Mouse (Mus musculus) c-Kit-positive CD71-negative TER-119-negative erythroid progenitor cells, embryonic 14.5 days (primary cell): ENCODE results near the gene Zkscan5.
"Not testable (repeated sequence)": the region's sequence is repeated elsewhere in the genome, so short reads cannot be mapped to it uniquely, and the experiment has no call there.

ENCODE experiments used
- DNase-seq: peaks from one replicate; pipeline ENCODE4 v3.0.0-alpha.2; 2013; ENCODE audit warnings: low read depth

Zkscan5 gene

GRCm38 (mm10) chr5:145213505-145213904, 9.1 kb downstream of the Zkscan5 start:
- DNase-seq: no peak

DNA sequence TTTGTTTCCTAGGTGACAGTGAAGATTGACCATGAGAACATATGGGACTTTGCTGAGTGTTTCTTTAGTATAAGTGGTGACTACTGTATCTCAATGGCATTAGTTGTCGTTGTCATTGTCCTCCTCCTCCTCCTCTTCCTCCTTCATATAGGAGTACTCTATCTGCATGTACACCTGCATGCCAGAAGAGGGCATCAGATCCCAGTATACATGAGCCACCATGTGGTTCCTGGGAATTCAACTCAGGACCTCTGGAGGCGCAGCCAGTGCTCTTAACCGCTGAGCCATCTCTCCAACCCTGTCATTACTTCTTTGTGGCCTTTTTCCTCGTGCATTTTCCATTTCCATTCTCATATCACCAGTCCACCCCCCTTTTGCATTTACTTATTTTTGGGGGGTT, 10.3 kb downstream of the Zkscan5 start:
- DNase-seq: no peak

GRCm38 (mm10) chr5:145217746-145218145, 13.4 kb downstream of the Zkscan5 start:
- DNase-seq: no peak

DNA sequence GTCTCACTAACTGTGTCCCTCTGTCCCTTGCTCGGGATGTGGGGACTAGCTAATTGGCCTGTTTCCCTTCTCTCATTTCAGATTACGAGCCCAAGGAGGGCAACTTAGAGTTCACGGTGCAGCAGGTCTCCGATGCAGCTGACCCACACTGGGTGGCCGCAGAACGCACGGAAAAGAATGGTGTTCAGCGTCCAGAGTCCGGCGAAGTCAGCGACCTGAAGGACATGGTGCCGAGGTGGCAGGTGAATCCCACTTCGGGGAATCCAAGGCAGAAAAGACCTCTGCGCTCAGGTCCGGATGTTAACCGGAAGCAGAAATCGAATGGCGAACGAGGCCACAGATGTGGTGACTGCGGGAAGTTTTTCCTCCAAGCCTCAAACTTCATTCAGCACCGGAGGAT, 13.8 kb downstream of the Zkscan5 start:
- no peak for DNase-seq

DNA sequence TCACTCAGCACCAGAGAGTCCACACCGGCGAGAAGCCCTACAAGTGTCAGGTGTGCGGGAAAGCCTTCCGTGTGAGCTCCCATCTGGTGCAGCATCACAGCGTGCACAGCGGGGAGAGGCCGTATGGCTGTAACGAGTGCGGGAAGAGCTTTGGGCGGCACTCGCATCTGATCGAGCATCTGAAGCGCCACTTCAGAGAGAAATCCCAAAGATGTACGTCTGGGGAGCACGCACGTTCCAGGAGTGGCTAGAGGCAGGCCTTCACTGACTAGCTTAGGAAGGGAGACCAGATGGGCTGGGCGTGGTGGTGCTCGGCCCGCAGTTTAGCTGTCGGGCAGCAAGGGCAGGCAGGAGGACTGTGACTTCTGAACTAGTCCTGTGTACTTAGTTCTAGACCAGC, 14.3 kb downstream of the Zkscan5 start:
- no peak for DNase-seq

GRCm38 (mm10) chr5:145219981-145220380, 15.6 kb downstream of the Zkscan5 start:
- no peak for DNase-seq

DNA sequence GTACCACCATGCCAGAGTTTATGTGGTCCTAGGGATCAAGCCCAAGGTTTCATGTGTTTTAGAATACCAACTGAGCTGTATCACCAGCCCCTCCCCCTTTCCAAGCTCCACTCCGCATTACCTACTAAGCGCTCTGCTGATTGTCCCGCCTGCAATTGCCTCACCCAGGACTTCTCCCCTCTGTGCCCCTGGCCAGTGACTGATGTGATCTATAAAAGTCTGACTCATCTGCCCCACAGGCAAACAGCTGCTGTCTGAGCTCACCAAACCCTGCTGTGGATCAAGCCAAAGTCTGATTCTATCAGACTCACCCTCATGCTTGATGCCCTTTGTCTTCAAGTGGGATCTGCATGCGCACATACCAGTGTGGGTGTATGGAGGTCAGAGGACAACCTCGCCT, 18.5 kb downstream of the Zkscan5 start:
- DNase-seq: no peak

GRCm38 (mm10) chr5:145223395-145223794, 19.0 kb downstream of the Zkscan5 start:
- DNase-seq: no peak

DNA sequence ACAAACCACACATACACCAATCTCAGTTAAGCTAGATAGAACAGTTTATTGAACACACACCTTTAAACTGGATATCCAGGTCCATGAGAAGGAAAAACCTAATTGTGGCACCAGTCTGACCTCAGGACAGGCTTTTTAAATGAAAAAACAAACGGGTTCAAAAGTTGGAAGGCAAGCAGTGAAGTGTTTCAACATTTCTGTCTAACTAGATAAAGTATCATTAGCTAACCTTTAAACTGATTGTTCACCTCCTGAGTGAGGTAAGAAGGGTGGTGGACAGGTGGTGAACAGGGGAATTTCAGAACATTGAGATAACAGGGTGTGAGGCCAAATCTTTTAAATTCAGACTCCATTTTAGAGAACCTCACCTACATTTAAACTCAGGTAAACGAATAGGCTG, 22.1 kb downstream of the Zkscan5 start:
- no peak for DNase-seq

DNA sequence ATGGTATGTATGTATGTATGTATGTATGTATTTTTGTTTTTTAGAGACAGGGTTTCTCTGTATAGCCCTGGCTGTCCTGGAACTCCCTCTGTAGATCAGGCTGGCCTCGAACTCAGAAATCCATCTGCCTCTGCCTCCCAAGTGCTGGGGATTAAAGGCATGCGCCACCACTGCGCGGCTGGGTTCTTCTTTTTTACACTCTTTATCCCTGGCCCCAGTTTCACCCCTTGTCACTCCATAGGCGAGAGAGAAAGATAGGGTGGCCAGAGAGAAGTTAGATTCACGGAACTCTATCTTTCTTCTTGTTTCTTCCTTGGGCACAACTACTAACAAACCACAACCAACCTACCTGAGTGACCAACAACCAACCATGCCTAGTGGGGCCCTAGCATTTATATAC, 24.9 kb downstream of the Zkscan5 start:
- DNase-seq: not testable (repeated sequence)

DNA sequence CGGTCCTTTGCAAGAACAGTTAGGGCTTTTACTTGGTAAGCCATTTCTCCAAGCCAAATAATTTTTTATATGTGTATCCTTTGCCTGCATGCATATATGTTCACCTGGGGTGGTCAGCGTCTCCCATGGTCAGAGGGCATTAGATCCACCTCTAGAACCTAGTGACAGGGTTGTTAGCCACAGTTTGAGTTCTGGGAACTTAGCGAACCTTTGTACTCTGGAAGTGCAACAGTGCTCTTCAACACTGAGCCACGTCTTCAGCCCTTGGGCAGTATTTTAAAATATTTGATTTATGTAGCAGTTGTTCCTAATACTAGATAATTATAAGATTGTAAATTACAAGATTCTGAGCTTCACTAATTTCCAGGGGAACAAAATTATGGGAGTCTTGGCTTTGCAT, 26.3 kb downstream of the Zkscan5 start:
- DNase-seq: no peak

- peak; percentile 92 for DNase-seq
Observed at GRCm38 (mm10) chr5:145231367-145231871, 27.1 kb downstream of the Zkscan5 start, which contains the start of gene Zfp655. Gene Zfp655 (plus strand): TSS chr5:145231715.

GRCm38 (mm10) chr5:145231893-145232411, 27.6 kb downstream of the Zkscan5 start:
- DNase-seq: no peak

DNA sequence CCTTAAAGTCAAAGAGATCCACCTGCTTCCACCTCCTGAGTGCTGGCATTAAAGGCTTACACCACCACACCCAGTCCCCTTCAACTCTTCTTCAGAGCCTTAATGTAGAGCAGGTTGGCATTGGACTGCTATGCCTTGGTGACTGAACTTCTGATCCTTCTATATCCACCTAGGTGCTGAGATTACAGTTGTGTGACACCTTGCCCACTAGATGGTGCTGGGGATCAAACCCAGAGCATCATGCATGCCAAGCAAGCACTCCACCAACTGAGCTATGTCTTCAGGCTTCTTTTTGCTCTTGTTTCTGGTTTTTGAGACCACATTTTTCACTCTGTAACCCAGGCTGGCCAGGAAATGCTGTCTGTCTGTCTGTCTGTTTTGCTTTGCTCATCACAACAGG, 30.3 kb downstream of the Zkscan5 start:
- DNase-seq: no peak

GRCm38 (mm10) chr5:145249520-145249919, 45.2 kb downstream of the Zkscan5 start:
- DNase-seq: no peak
